Mouse (Mus musculus) kidney, embryonic 15.5 days (tissue): ENCODE results near the gene Fam124a. TPM values are rescaled to one million over a fixed set of nuclear protein-coding genes. Genes with fewer than 3 reads are reported as not detected.

ENCODE experiments used
- ATAC-seq: fragments of 200-750 bp; cut with Nextera tagmentation; replicated peaks from 2 replicates; pipeline ENCODE4 v1.8.0; 2017; ENCODE audit warnings: moderate TSS enrichment; ENCODE audit not compliant: low FRiP score
- H3K27ac ChIP-seq: fragments of 300-500 bp; sonication (generic); 2 replicates; pipeline ENCODE4 v1.5.1; 2015; ENCODE audit warnings: mild to moderate bottlenecking, inconsistent platforms
- H3K27me3 ChIP-seq: fragments of 300-500 bp; sonication (generic); 2 replicates; pipeline ENCODE4 v1.6.1; 2015; ENCODE audit warnings: inconsistent platforms
- H3K36me3 ChIP-seq: fragments of 300-500 bp; sonication (generic); 2 replicates; pipeline ENCODE4 v1.6.1; 2015; ENCODE audit warnings: inconsistent platforms
- H3K4me1 ChIP-seq: fragments of 300-500 bp; sonication (generic); 2 replicates; pipeline ENCODE4 v1.6.1; 2015; ENCODE audit warnings: inconsistent platforms
- H3K4me2 ChIP-seq: fragments of 300-500 bp; sonication (generic); 2 replicates; pipeline ENCODE4 v1.6.1; 2015; ENCODE audit warnings: moderate library complexity, mild to moderate bottlenecking, inconsistent platforms
- H3K4me3 ChIP-seq: fragments of 300-500 bp; sonication (generic); replicated peaks from 2 replicates; pipeline ENCODE4 v1.5.1; 2015; ENCODE audit warnings: mild to moderate bottlenecking, inconsistent platforms
- H3K9ac ChIP-seq: fragments of 300-500 bp; sonication (generic); 2 replicates; pipeline ENCODE4 v1.6.1; 2015; ENCODE audit warnings: mild to moderate bottlenecking, inconsistent platforms
- H3K9me3 ChIP-seq: fragments of 300-500 bp; sonication (generic); replicated peaks from 2 replicates; pipeline ENCODE4 v1.6.1; 2016; ENCODE audit warnings: inconsistent platforms
- WGBS: fragments of 180-500 bp; shearing (Covaris S2); methylation state at CpG from one replicate; pipeline ENCODE4 v1.1.7; 2015; ENCODE audit warnings: mixed read lengths; 5-methylcytosine and 5-hydroxymethylcytosine counted together
- polyA plus RNA-seq: library from polyadenylated mRNA; unstranded; fragments of >200 nt; fragmentation: Nextera tagmentation; extraction: Ambion mirVana; gene quantifications from 2 replicates; pipeline ENCODE4 v1.2.1, GENCODE M21; 2015

Gene Fam124a
- 7.4 and 8.4 TPM in 2 replicates for polyA plus RNA-seq

DNA sequence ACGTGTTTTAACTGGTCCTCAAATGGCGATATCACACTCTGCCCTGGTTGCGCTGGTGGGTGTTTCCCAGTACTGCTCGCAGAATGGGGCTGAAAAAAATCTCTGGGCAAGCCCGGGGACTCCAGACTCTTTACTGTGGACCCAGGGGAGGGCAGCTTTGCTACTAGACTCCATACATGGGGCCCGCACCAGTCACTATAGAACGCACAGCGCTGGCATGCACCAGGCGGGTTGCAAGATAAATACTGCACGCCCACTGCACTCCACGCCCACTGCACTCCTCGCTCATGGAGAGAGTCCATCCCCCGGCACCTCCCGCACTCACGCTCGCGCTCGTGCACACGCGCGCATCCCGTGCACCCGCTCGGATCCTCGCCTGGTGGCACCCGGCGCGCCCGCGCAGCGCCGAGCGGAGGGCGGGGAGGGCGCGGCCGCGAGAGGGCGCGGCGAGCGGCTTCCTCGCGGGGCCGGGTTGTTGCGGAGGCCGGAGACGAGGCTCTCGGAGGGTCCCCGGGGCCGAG, at the start of gene Fam124a:
TSS of gene Fam124a (plus strand) at position 429 of the 521 bp plus-strand sequence.
- Histone ChIP-seq H3K4me1 (peaks cover 25% of the 10 kb centered on the region), H3K9me3 (no peaks in the 10 kb centered on the region), H3K27me3 (peaks cover 27% of the 10 kb centered on the region; the same call in 1 of the 2 replicates), H3K27ac (peak within 1 kb of the TSS; percentile 66; the same call in 1 of the 2 replicates), H3K4me3 (peak within 1 kb of the TSS; percentile 62), H3K4me2 (peak within 1 kb of the TSS; percentile 92), H3K9ac (peak within 1 kb of the TSS; percentile 56), H3K36me3 (no peaks in the 10 kb centered on the region)
- ATAC-seq, result peak; percentile 87
- WGBS, result under 1% methylated on average over 51 of the region's 51 CpGs

DNA sequence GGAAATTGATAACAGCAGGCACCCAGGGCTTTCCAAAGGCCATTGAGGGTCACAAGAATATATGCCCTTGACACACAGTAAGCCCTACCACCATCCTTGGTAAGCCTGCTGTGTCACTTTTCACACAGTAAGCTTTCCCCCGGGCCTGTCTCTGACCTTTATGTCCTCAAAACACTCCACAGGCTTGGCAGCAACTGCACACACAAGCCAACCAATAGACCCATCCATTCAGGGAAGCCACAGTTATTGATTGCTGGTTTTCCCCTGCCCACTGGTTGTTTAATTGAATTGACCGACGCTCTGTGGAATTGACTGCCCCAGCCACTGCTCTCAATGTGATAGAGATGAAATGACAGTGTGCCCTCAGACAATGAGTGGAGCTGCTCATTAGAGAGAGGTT, 49.3 kb upstream of the Fam124a start:
- H3K36me3 ChIP-seq, result no peaks in the 10 kb centered on the region
- H3K4me1 ChIP-seq, result no peaks in the 10 kb centered on the region
- no peak overlapping the region for H3K9ac ChIP-seq
- H3K4me3 ChIP-seq, result no peak overlapping the region
- ATAC-seq, result no peak
- no peaks in the 10 kb centered on the region for H3K9me3 ChIP-seq
- H3K27ac ChIP-seq, result no peak overlapping the region
- 82% methylated on average over 3 of the region's 3 CpGs for WGBS
- H3K27me3 ChIP-seq, result no peaks in the 10 kb centered on the region
- no peak overlapping the region for H3K4me2 ChIP-seq

DNA sequence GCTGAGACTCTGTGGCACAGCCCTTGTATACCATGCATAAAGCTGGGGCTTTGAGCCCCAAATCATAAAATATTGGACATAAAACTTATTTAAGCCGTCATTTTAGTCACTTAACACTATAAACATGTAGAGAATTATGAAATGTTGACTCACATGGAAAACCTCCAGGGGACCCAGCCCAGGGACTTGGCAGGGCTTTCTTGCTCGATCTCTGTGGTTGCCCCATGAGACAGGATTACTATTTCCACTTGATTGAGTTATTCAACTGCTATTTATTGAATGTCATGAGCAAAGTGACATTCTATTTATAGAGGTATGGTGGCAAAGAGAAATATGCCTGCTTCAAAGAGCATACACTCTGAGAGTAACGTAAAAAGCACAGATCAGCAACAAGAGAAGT, 46.2 kb upstream of the Fam124a start:
- Histone ChIP-seq H3K4me3 (no peak overlapping the region), H3K27me3 (no peaks in the 10 kb centered on the region), H3K27ac (no peak overlapping the region), H3K4me1 (no peaks in the 10 kb centered on the region), H3K9me3 (no peaks in the 10 kb centered on the region), H3K4me2 (no peak overlapping the region), H3K36me3 (no peaks in the 10 kb centered on the region), H3K9ac (no peak overlapping the region)
- 65% methylated on average over 3 of the region's 3 CpGs for WGBS
- ATAC-seq, result no peak

DNA sequence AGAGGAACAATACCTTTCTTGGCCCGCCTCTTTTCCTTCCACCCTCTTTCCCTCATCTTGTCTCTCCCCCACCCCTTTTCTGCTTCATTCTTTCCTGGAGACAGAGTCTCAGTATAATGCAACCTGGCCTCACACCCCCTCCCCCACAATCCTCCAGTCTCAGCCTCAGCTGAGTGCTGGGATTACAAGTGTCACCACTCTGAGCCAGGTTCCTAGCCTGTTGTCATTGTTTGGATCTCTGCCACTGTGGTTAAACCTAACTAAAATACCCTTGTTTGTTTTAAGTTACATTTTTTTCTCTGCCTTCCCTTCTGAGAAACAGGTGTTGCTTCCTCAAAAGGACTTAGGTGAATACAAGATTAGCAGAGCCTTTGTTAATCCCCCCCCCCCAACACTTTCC, 42.7 kb upstream of the Fam124a start:
- Histone ChIP-seq H3K27me3 (no peaks in the 10 kb centered on the region), H3K4me3 (no peak overlapping the region), H3K4me2 (no peak overlapping the region), H3K4me1 (no peaks in the 10 kb centered on the region), H3K27ac (no peak overlapping the region), H3K9ac (no peak overlapping the region), H3K36me3 (no peaks in the 10 kb centered on the region), H3K9me3 (no peaks in the 10 kb centered on the region)
- WGBS, result 96% methylated on average over 1 of the region's 1 CpGs
- no peak for ATAC-seq

DNA sequence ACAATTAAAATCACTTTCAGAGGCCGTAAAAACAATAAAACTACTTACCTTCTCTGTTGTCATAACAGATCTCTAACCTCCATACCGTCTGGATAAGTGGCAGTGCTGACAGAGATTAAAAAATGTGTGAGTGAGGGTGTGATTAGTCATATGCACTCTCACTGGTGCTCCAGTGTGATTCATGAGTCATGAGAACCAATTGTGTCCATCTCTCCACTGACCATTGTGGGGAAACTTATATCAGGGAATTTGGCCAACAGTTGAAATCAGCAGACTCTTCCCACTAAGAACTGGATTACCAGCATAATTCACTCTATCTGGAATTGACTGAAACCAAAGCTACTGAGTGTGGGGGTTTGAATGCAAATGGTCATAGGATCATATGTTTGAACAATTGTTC, 24.6 kb upstream of the Fam124a start:
- Histone ChIP-seq H3K4me3 (no peak overlapping the region), H3K27me3 (no peaks in the 10 kb centered on the region), H3K4me2 (no peak overlapping the region), H3K4me1 (no peaks in the 10 kb centered on the region), H3K27ac (no peak overlapping the region), H3K36me3 (no peaks in the 10 kb centered on the region), H3K9ac (no peak overlapping the region), H3K9me3 (no peaks in the 10 kb centered on the region)
- WGBS, result 52% methylated on average over 2 of the region's 2 CpGs
- ATAC-seq, result no peak

DNA sequence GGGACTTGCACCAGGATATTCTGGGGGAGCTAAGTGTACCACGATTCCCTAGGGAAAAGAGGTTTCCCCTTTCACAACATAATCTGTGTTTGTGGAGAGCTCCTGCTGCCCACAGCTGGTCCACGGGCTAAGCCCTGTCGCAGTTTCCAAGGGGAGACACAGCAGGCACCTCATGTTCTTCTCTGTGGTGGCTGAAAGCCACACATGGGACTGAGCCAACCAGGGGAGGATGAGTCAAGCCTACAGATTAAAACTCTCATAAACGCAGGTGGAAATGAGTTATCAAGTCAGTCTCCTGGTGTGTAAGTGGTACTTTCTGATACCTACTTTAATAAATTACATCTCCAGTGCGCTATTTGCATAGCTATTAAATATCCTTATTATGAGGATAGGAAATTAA, 19.4 kb upstream of the Fam124a start:
- no peak for ATAC-seq
- WGBS, result 68% methylated on average over 5 of the region's 5 CpGs
- no peaks in the 10 kb centered on the region for H3K27me3 ChIP-seq

DNA sequence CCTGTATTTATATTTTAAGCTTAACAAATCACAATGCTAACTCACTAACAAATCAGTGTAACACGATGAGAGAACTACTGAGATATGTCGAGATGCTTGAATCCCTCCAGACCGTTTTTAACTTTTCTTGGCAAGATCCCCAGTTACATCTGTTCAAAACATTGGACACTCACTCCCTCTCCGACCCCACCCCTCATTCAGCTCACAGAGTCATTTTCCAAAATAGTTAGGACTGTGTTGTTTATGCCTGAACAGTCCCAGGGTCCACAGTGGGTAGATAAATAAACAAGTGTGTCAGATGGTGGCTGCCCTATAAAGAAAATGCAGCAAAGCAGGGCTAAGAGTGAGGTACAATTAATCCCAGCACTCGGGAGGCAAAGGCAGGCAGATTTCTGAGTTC, 18.5 kb upstream of the Fam124a start:
- no peak overlapping the region for H3K9ac ChIP-seq
- ATAC-seq, result no peak
- H3K4me3 ChIP-seq, result no peak overlapping the region
- 60% methylated on average over 5 of the region's 5 CpGs for WGBS
- H3K27ac ChIP-seq, result no peak overlapping the region
- H3K27me3 ChIP-seq, result no peaks in the 10 kb centered on the region
- no peaks in the 10 kb centered on the region for H3K4me1 ChIP-seq
- H3K9me3 ChIP-seq, result no peaks in the 10 kb centered on the region
- H3K36me3 ChIP-seq, result no peaks in the 10 kb centered on the region
- H3K4me2 ChIP-seq, result no peak overlapping the region

More for the DNA sequence above, 19.4 kb upstream of the Fam124a start:
- Histone ChIP-seq H3K4me1 (no peaks in the 10 kb centered on the region), H3K4me3 (no peak overlapping the region), H3K9me3 (no peaks in the 10 kb centered on the region), H3K4me2 (no peak overlapping the region), H3K9ac (no peak overlapping the region), H3K27ac (no peak overlapping the region), H3K36me3 (no peaks in the 10 kb centered on the region)

DNA sequence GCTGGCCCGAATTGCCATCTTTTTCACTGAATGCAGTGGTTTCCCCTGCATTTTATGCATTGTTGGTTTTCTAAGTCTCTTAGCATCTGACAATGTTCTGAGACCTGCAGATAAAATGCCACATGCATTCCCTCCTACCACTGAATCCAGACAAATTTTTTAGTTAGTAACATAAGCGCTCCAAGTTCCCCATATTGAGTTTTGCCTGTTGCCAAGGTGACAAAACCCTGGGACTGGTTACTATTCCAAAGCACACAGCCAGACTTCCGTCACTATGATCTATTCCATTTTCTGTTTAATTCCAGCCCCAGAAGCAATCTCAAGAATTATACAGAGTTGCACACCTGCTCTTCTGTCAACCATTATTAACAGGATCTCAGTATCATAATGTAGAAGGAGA, 15.7 kb upstream of the Fam124a start:
- ATAC-seq, result no peak
- H3K36me3 ChIP-seq, result no peaks in the 10 kb centered on the region
- WGBS, result 87% methylated on average over 3 of the region's 3 CpGs
- H3K9me3 ChIP-seq, result no peaks in the 10 kb centered on the region
- H3K4me3 ChIP-seq, result no peak overlapping the region
- no peaks in the 10 kb centered on the region for H3K27me3 ChIP-seq
- no peaks in the 10 kb centered on the region for H3K4me1 ChIP-seq
- H3K9ac ChIP-seq, result no peak overlapping the region
- H3K4me2 ChIP-seq, result no peak overlapping the region
- H3K27ac ChIP-seq, result no peak overlapping the region

DNA sequence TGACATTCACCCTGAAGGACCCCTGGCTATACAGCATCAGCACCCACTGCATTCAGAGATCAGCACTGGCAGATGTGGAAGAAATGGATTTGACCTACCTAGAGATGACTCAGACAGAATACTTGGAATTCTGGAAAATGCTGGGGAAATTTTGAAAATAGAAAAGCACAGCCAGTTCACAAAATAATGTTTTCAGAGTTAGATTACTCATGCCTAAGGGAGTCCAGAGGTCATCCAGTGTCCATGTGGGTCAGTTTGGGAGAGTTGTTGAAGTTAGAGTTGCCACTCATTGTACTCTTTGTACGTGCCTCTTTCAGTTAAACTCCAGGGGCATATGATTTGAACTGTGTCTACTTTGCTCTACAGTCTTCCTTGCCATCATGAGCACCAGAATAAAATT, 13.8 kb upstream of the Fam124a start:
- Histone ChIP-seq H3K36me3 (no peaks in the 10 kb centered on the region), H3K4me1 (no peaks in the 10 kb centered on the region), H3K9me3 (no peaks in the 10 kb centered on the region), H3K9ac (no peak overlapping the region), H3K27me3 (no peaks in the 10 kb centered on the region), H3K27ac (no peak overlapping the region), H3K4me3 (no peak overlapping the region), H3K4me2 (no peak overlapping the region)
- 80% methylated on average over 1 of the region's 1 CpGs for WGBS
- no peak for ATAC-seq

DNA sequence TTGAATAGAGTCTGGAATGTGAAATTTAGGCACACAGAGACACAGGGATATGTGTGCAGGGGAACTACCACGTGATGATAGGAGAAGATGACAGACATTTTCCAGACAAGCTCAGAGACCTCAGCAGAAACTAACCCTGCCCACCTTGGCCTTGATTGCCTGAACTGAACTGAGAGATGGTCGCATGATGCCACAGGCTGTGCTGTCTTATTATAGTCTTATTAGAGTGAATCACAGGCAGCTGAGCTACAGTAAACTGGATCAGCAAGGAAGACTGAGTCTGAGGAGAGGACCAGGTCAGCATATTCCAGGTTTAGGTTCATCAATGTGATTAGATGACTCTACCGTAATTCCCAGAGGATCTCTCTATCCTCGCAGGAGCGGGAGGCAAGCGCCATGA, 9.2 kb upstream of the Fam124a start:
- no peak for ATAC-seq
- no peaks in the 10 kb centered on the region for H3K9me3 ChIP-seq
- 0 out of 2 replicates have a peak, but pooled peaks cover 4% of the 10 kb centered on the region for H3K4me1 ChIP-seq
- no peak overlapping the region for H3K4me2 ChIP-seq
- no peaks in the 10 kb centered on the region for H3K36me3 ChIP-seq
- H3K27ac ChIP-seq, result no peak overlapping the region
- no peak overlapping the region for H3K4me3 ChIP-seq
- H3K27me3 ChIP-seq, result no peaks in the 10 kb centered on the region
- 89% methylated on average over 6 of the region's 6 CpGs for WGBS
- no peak overlapping the region for H3K9ac ChIP-seq

DNA sequence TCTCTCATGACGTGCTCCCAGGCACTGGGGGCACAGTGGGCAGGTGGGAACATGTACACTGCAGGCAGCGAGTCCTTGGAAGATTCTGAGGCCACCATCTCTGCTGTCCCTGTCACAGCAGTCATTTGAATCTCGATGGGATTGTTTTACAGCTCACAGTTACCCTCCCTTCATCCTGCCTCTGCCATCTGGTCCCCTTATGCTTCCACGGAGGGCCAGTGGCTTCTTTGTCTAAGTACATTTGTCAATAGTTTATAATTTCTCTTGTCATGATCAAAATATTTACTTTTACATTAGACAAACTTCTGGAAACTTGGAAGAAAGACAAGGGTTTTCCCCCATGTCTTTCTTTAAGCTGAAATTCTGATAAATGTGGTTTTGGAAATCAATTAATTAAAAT, 8.8 kb upstream of the Fam124a start:
- H3K27ac ChIP-seq, result no peak overlapping the region
- no peak for ATAC-seq
- no peaks in the 10 kb centered on the region for H3K27me3 ChIP-seq
- H3K4me1 ChIP-seq, result 0 out of 2 replicates have a peak, but pooled peaks cover 4% of the 10 kb centered on the region
- no peak overlapping the region for H3K4me2 ChIP-seq
- H3K9me3 ChIP-seq, result no peaks in the 10 kb centered on the region
- no peaks in the 10 kb centered on the region for H3K36me3 ChIP-seq
- H3K4me3 ChIP-seq, result no peak overlapping the region
- H3K9ac ChIP-seq, result no peak overlapping the region
- 34% methylated on average over 4 of the region's 4 CpGs for WGBS

DNA sequence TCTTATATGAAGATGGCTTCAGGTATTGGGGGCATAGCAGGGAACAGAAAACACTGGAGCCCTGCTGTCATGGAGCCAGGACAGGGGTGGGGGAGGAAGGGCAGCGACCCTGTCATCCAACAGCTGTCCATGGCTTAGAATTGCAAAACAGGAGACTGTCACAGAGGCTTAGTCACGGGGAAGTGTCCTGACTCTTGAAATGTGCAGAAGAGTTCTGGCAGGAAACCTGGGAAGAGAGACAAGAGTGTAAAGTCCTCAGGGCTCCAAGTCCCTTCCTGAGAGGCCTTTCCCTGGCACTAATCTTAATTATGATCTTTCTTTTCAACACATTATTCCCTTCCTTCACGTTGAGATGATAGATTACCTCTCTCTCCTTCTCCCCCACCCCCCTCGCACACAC, 5.4 kb upstream of the Fam124a start:
- H3K4me3 ChIP-seq, result no peak overlapping the region
- H3K4me1 ChIP-seq, result peaks cover 9% of the 10 kb centered on the region; the same call in 1 of the 2 replicates
- H3K27ac ChIP-seq, result no peak overlapping the region
- H3K4me2 ChIP-seq, result no peak overlapping the region
- peaks cover 11% of the 10 kb centered on the region; the same call in 1 of the 2 replicates for H3K27me3 ChIP-seq
- ATAC-seq, result no peak
- no peaks in the 10 kb centered on the region for H3K9me3 ChIP-seq
- H3K9ac ChIP-seq, result no peak overlapping the region
- 16% methylated on average over 3 of the region's 4 CpGs for WGBS
- H3K36me3 ChIP-seq, result no peaks in the 10 kb centered on the region

DNA sequence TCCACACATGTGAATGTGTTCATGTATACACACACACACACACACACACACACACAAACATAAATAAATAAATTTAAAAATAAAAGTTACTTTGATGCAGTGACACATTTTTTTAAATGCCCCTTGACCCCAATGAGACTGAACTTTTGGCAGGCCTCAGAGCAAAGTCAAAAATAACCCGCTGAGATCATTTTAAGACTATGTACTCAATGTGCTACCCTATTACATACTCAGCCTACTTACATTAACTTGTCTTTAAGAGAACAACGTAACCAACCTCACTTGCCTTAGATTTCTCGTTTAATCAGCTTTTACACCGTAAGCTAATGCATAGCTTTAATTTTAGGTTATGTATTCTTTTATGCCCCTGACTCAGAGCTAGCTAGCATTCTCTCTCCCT, 2.8 kb upstream of the Fam124a start:
- Histone ChIP-seq H3K4me1 (peaks cover 27% of the 10 kb centered on the region), H3K9ac (no peak overlapping the region), H3K27ac (no peak overlapping the region), H3K4me2 (no peak overlapping the region), H3K9me3 (no peaks in the 10 kb centered on the region), H3K27me3 (peaks cover 21% of the 10 kb centered on the region; the same call in 1 of the 2 replicates), H3K36me3 (no peaks in the 10 kb centered on the region), H3K4me3 (no peak overlapping the region)
- ATAC-seq, result no peak
- 92% methylated on average over 4 of the region's 4 CpGs for WGBS
